Mouse (Mus musculus) kidney, adult 2 months (tissue): ENCODE measurements at regions not wholly inside any gene's neighbourhood (a gene's known extent, or its start where the extent isn't known, plus 50 kb on each side); places are given as distances from the start of the nearest gene placed in this dataset.

ENCODE experiments used
- CTCF ChIP-seq: fragments of 200-500 bp; conservative IDR thresholded peaks from 2 replicates; pipeline ENCODE4 v1.5.1; 2011; ENCODE audit warnings: low read depth, mild to moderate bottlenecking, control low read depth, low read length, moderate library complexity, mixed read lengths; ENCODE audit not compliant: insufficient read depth, insufficient read length
- POLR2A ChIP-seq: fragments of 200-500 bp; IDR thresholded peaks from one replicate; pipeline ENCODE4 v1.6.1; 2011; ENCODE audit warnings: low read depth, low read length, control low read depth

DNA sequence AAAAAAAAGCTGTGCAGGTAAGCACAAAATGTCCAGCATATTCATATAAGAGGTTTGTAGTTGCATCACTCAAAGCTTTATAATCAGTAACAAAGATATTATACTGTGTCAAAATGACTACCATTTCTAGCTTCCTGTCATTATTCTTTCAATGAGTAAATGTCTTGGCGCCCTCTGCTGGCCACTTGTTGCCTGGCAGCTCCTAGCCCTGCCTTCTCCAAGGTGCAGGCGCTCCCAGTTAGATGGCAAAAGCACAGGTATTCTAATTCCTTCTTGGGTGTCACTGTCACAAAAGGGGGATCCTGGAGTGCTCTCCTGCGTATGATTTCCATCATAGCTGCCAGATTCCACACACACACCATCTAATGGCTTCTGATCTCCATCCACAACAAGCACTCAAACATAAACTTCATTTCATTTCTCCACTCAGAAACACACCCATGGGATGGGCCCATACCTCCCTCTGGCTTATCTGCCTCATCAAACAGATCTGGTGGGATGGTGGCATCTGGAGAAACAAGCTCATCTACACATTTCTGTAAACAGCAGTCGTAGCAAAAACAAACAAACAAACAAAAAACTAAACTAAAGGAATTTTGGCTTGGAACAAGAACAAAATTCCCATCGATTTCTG lies 49.9 kb upstream of the Paip1 start:
- TF ChIP-seq POLR2A: no peak
- peak; percentile 76 for TF ChIP-seq CTCF
